ENCODE assay signal across 1 mouse cellular context in the genomic region with DNA sequence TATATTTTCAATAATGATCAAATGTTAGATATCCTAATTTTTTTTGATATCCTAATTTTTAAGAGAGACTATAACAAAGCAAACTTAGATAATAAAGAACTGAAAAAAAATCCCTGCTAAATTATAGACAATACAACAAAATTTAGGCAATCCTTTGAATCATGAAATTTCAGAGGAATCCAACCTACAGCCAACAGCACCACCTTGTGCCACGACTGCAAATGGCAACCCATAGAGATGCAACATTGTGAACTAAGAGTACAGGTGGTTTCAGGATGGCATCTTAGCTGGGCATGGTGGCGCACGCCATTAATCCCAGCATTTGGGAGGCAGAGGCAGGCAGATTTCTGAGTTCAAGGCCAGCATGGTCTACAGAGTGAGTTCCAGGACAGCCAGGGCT.
A peak's percentile ranks its signal among the peaks of the same experiment; 100 is the strongest.
TF ChIP-seq lines count a peak whose summit lies in the region.

No protein-coding gene starts in this region.

TF ChIP-seq in MEL, 35 proteins besides CTCF, POLR2A, EP300 and RAD21 (continued from another document):
- peak; percentile 80 for TF ChIP-seq SMC3 (IDR thresholded peaks at IDR 0.05; ENCODE audit: low read depth, low read length)
TF ChIP-seq in MEL: peak in this region for 5.
